Mouse (Mus musculus): ENCODE measurements around the gene Zcchc3.

The Zcchc3 gene

DNA sequence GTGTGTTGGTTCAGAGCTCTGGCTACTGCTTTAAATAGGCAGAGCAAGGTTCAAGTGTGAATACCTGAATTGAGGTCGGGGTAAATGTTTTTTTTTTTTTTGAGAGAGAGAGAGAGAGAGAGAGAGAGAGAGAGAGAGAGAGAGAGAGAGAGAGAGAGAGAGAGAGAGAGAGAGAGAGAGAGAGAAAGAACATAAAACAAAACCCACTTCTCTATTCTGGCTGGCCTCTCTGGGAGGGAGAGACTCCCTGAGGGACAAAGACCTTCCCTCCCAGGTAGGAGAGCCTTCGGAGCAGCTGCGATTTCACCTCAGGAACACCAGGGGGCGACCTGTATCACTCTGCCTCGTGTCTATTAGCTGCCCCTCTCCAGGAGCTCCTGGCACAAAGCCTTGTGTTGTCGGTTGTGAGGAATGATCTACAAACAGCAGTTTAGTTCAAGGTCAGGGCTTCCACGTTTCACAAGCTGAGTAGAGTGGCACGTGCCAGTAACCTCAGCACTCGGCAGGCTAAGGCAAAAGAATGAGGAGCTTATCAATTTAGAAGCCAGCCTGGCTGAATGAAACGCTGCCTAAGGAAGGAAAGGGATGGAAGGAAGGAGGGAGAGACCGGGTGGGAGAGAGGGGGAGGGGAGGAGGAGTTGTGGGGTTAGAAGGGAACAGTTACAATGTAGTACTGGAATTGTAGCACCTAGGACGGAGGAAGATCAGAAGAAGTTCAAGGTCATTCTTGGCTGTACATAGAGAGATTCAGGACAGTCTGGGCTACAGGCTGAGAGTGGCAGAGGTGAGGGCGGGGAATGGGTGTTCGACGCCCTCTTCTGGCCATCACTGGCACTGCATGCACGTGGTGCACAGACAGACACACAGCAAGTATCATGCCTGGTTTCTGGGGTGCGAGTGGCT is 51.3 kb downstream of the Zcchc3 start:
- peak; percentile 69 for DNase-seq (ENCODE audit: low read depth, low spot score)
